Mouse (Mus musculus) limb, embryonic 14.5 days (tissue): Measurements from ENCODE around the gene Tango2. TPM values are rescaled to one million over a fixed set of nuclear protein-coding genes. Genes with fewer than 3 reads are reported as not detected.

Source experiments
- ATAC-seq: fragments of 200-750 bp; cut with Nextera tagmentation; 2 replicates; pipeline ENCODE4 v1.8.0; 2017; ENCODE audit warnings: low read depth, moderate number of reproducible peaks, moderate TSS enrichment; ENCODE audit not compliant: low FRiP score
- DNase-seq: peaks from one replicate; pipeline ENCODE4 v3.0.0-alpha.2; 2015; ENCODE audit warnings: low spot score
- H3K27ac ChIP-seq: fragments of 300-500 bp; sonication (generic); replicated peaks from 2 replicates; pipeline ENCODE4 v1.5.1; 2014; ENCODE audit warnings: low read depth, mild to moderate bottlenecking, low read length, moderate library complexity, mixed read lengths
- H3K27me3 ChIP-seq: fragments of 300-500 bp; sonication (generic); 2 replicates; pipeline ENCODE4 v1.6.1; 2014; ENCODE audit warnings: low read length, mixed read lengths; ENCODE audit not compliant: control insufficient read depth, insufficient read depth
- H3K36me3 ChIP-seq: fragments of 300-500 bp; sonication (generic); 2 replicates; pipeline ENCODE4 v1.6.1; 2014; ENCODE audit warnings: mild to moderate bottlenecking, low read length, moderate library complexity, mixed read lengths; ENCODE audit not compliant: control insufficient read depth, insufficient read depth
- H3K4me1 ChIP-seq: fragments of 300-500 bp; sonication (generic); 2 replicates; pipeline ENCODE4 v1.6.1; 2014; ENCODE audit warnings: antibody characterized with exemption, low read length, mixed read lengths; ENCODE audit not compliant: control insufficient read depth, insufficient read depth
- H3K4me2 ChIP-seq: fragments of 300-500 bp; sonication (generic); replicated peaks from 2 replicates; pipeline ENCODE4 v1.6.1; 2014; ENCODE audit warnings: low read depth, mild to moderate bottlenecking, low read length, moderate library complexity; ENCODE audit not compliant: severe bottlenecking
- H3K4me3 ChIP-seq: fragments of 300-500 bp; sonication (generic); replicated peaks from 2 replicates; pipeline ENCODE4 v1.5.1; 2014; ENCODE audit warnings: low read length
- H3K9ac ChIP-seq: fragments of 300-500 bp; sonication (generic); 2 replicates; pipeline ENCODE4 v1.6.1; 2014; ENCODE audit warnings: mild to moderate bottlenecking, low read depth, low read length, moderate library complexity; ENCODE audit not compliant: severe bottlenecking
- H3K9me3 ChIP-seq: fragments of 300-500 bp; sonication (generic); 2 replicates; pipeline ENCODE4 v1.6.1; 2016; ENCODE audit warnings: low read length; ENCODE audit not compliant: control insufficient read depth
- POLR2A ChIP-seq: fragments of 200-500 bp; IDR thresholded peaks from 2 replicates; pipeline ENCODE4 v1.8.0; 2012; ENCODE audit warnings: inconsistent platforms, mild to moderate bottlenecking, moderate library complexity, borderline replicate concordance; ENCODE audit not compliant: insufficient read depth, insufficient read length; ENCODE audit errors: extremely low read depth
- WGBS: fragments of 180-500 bp; shearing (Covaris S2); extraction: QIAGEN DNeasy Blood & Tissue Kit; methylation state at CpG from one replicate; pipeline ENCODE4 v1.1.7; 2014; 5-methylcytosine and 5-hydroxymethylcytosine counted together
- polyA plus RNA-seq, 2 experiments: library from polyadenylated mRNA; depleted of rRNA in 1 of 2; stranded (reverse) in 1 of 2; unstranded in 1 of 2; fragments of >200 nt; fragmentation: Nextera tagmentation in 1 of 2; extraction: Ambion mirVana in 1 of 2; gene quantifications; 2 replicates each; pipeline versions ENCODE4 v1.2.1 to v1.2.3; 2012 to 2014

The Tango2 gene
- polyA plus RNA-seq, 2 experiments = 24.0 to 25.2 TPM

DNA sequence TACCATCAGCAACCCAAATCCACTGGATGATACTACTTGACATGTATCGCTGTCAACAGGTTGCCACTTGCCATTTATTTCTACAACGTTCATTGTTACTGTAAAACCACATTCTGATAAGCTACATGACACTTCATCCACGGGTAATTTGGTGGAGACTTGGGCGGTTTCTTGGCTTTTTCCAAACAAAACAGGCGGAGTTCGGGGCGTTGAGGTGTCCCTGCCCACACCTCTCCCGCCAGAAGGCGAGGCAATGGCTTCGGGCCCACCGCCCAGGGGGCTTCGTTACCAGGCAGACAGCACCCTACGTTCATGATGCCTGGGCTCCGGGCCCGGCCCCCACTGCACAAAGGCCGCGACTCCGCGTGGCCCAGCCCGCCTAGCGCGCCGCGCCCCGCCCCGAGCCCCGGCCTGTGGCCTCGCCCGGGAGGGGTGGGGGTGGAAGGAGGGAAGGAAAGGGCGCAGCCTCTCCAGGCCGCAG lies 59.3 kb downstream of the Tango2 start:
- Histone ChIP-seq H3K4me1 (peaks cover 16% of the 10 kb centered on the region; the same call in 1 of the 2 replicates), H3K36me3 (peaks cover 25% of the 10 kb centered on the region), H3K4me3 (peak overlapping the region; percentile 77), H3K9me3 (no peaks in the 10 kb centered on the region), H3K27me3 (no peaks in the 10 kb centered on the region), H3K9ac (peak overlapping the region; percentile 97), H3K4me2 (peak overlapping the region; percentile 66), H3K27ac (peak overlapping the region; percentile 87)
- DNase-seq = peak; percentile 44
- TF ChIP-seq POLR2A = peak; percentile 8; the same call in 1 of the 2 replicates
- under 1% methylated on average over 15 of the region's 31 CpGs for WGBS
- ATAC-seq = peak; percentile 83

DNA sequence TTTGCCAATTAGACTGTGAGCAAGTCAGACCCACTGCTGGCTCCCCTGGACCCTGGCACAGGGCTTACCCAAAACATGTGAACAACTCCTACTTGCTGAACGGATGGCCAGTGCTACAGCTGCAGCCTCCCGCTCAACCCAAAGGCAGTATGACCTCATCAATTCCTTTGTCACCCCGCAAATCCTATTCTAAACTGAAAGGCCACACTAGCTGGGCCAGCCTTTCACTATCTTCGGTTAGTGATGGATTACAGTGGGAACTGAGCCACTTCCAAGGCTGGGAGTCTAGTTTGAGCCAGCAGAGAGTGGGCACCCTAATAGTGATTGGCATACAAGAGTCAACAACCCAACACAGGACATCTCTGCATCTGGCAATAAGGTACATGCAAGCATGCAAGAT lies 59.7 kb downstream of the Tango2 start:
- peaks cover 29% of the 10 kb centered on the region for H3K36me3 ChIP-seq
- peak overlapping the region; percentile 77 for H3K4me3 ChIP-seq
- TF ChIP-seq POLR2A = no peak
- H3K4me1 ChIP-seq = peaks cover 16% of the 10 kb centered on the region; the same call in 1 of the 2 replicates
- ATAC-seq (no peak), DNase-seq (no peak)
- no peaks in the 10 kb centered on the region for H3K27me3 ChIP-seq
- H3K27ac ChIP-seq = no peak overlapping the region
- H3K9ac ChIP-seq = peak overlapping the region; percentile 97
- peak overlapping the region; percentile 66 for H3K4me2 ChIP-seq
- no peaks in the 10 kb centered on the region for H3K9me3 ChIP-seq
- WGBS = 2% methylated on average over 4 of the region's 4 CpGs

GRCm38 (mm10) chr16:18275166-18275565 lies 72.7 kb downstream of the Tango2 start:
- TF ChIP-seq POLR2A = no peak
- Histone ChIP-seq H3K27ac (no peak overlapping the region), H3K4me2 (no peak overlapping the region), H3K36me3 (peaks cover 93% of the 10 kb centered on the region), H3K9ac (no peak overlapping the region), H3K4me3 (no peak overlapping the region), H3K4me1 (no peaks in the 10 kb centered on the region), H3K9me3 (no peaks in the 10 kb centered on the region), H3K27me3 (no peaks in the 10 kb centered on the region)
- DNase-seq (no peak), ATAC-seq (no peak)
- 71% methylated on average over 2 of the region's 2 CpGs for WGBS

GRCm38 (mm10) chr16:18268182-18268581 lies 79.7 kb downstream of the Tango2 start:
- peaks cover 94% of the 10 kb centered on the region for H3K36me3 ChIP-seq
- WGBS = 92% methylated on average over 5 of the region's 5 CpGs
- H3K27me3 ChIP-seq = no peaks in the 10 kb centered on the region
- no peak overlapping the region for H3K4me2 ChIP-seq
- H3K9me3 ChIP-seq = no peaks in the 10 kb centered on the region
- no peak overlapping the region for H3K27ac ChIP-seq
- TF ChIP-seq POLR2A = no peak
- H3K4me1 ChIP-seq = no peaks in the 10 kb centered on the region
- H3K4me3 ChIP-seq = no peak overlapping the region
- no peak overlapping the region for H3K9ac ChIP-seq
- ATAC-seq (no peak), DNase-seq (no peak)

GRCm38 (mm10) chr16:18265024-18265423 lies 82.9 kb downstream of the Tango2 start:
- ATAC-seq (no peak), DNase-seq (no peak)
- Histone ChIP-seq H3K36me3 (peaks cover 90% of the 10 kb centered on the region), H3K4me3 (no peak overlapping the region), H3K9me3 (no peaks in the 10 kb centered on the region), H3K27ac (no peak overlapping the region), H3K4me1 (no peaks in the 10 kb centered on the region), H3K27me3 (no peaks in the 10 kb centered on the region), H3K9ac (no peak overlapping the region), H3K4me2 (no peak overlapping the region)
- TF ChIP-seq POLR2A = no peak
- 78% methylated on average over 2 of the region's 2 CpGs for WGBS

- H3K27me3 ChIP-seq = no peaks in the 10 kb centered on the region
- no peaks in the 10 kb centered on the region for H3K4me1 ChIP-seq
- ATAC-seq (no peak), DNase-seq (no peak)
- no peak for TF ChIP-seq POLR2A
- no peak within 1 kb of the TSS for H3K4me2 ChIP-seq
- H3K36me3 ChIP-seq = peaks cover 93% of the 10 kb centered on the region
- H3K4me3 ChIP-seq = no peak within 1 kb of the TSS
- WGBS = 96% methylated on average over 2 of the region's 2 CpGs
- no peak within 1 kb of the TSS for H3K9ac ChIP-seq
- H3K9me3 ChIP-seq = no peaks in the 10 kb centered on the region
- H3K27ac ChIP-seq = no peak within 1 kb of the TSS
Observed at GRCm38 (mm10) chr16:18258221-18258620, 89.7 kb downstream of the Tango2 start, which contains the start of gene Gm49776. Gene Gm49776 (minus strand): TSS chr16:18258321.
